Mouse (Mus musculus) spleen, adult 10 weeks (tissue): ENCODE results near the gene Kcna1. TPM values are rescaled to one million over a fixed set of nuclear protein-coding genes. Genes with fewer than 3 reads are reported as not detected.

Experiments
- polyA plus RNA-seq: library from polyadenylated mRNA; stranded (reverse); fragments of 350-450 nt; fragmentation: Illumina TruSeq; extraction: RNeasy Lipid Tissue Mini Kit (QIAGEN cat#74804); gene quantifications from one replicate; pipeline ENCODE4 v1.2.3, GENCODE M21; 2015; ENCODE audit warnings: low replicate concordance; ENCODE audit not compliant: insufficient read depth

Gene Kcna1
- polyA plus RNA-seq, result 0.18 TPM

GRCm38 (mm10) chr6:126646381-126646780 lies at the start of gene Kcna1:
Gene Kcna1, minus strand, starts transcription at chr6:126646384.

Other genes with a start within 250 kb of the Kcna1 start
- gene Kcna5, start 111.0 kb downstream of the Kcna1 start, polyA plus RNA-seq, result 0.10 TPM
- 0.43 TPM for gene Kcna6, start 94.3 kb upstream of the Kcna1 start, polyA plus RNA-seq
- gene Ndufa9, start 202.8 kb upstream of the Kcna1 start, polyA plus RNA-seq, result 87.6 TPM
- gene Akap3, start 206.7 kb upstream of the Kcna1 start, polyA plus RNA-seq, result not detected